Mouse (Mus musculus) ovary, postnatal 14 days (tissue): Measurements from ENCODE around the gene Plekhg2.
A peak's percentile ranks its signal among the peaks of the same experiment; 100 is the strongest.

Source experiments
- DNase-seq: peaks from one replicate; pipeline ENCODE4 v3.0.0; 2022; ENCODE audit warnings: low spot score

The Plekhg2 gene

GRCm38 (mm10) chr7:28382981-28383396 is 10.6 kb upstream of the Plekhg2 start:
- DNase-seq, result no peak

- no peak for DNase-seq
Observed at GRCm38 (mm10) chr7:28382347-28382951, 10.1 kb upstream of the Plekhg2 start.

- DNase-seq, result peak; percentile 72
Observed at GRCm38 (mm10) chr7:28381938-28382337, 9.5 kb upstream of the Plekhg2 start.

- peak; percentile 64 for DNase-seq
Observed at GRCm38 (mm10) chr7:28381017-28381790, 8.8 kb upstream of the Plekhg2 start.

GRCm38 (mm10) chr7:28380237-28381016 is 8.0 kb upstream of the Plekhg2 start, which contains the start of gene Zfp36:
Gene Zfp36 (minus strand): TSS chr7:28380253.
- DNase-seq, result no peak

GRCm38 (mm10) chr7:28378769-28379651 is 6.6 kb upstream of the Plekhg2 start:
- DNase-seq, result peak; percentile 93

GRCm38 (mm10) chr7:28378066-28378690 is 5.8 kb upstream of the Plekhg2 start:
- no peak for DNase-seq

- no peak for DNase-seq
Observed at GRCm38 (mm10) chr7:28377190-28378065, 5.0 kb upstream of the Plekhg2 start.

- DNase-seq, result peak; percentile 55
Observed at GRCm38 (mm10) chr7:28376011-28376771, 3.8 kb upstream of the Plekhg2 start.

- peak; percentile 77 for DNase-seq
Observed at GRCm38 (mm10) chr7:28375176-28375921, 3.0 kb upstream of the Plekhg2 start.

- no peak for DNase-seq
Observed at GRCm38 (mm10) chr7:28374647-28375046, 2.2 kb upstream of the Plekhg2 start.

- no peak for DNase-seq
Observed at GRCm38 (mm10) chr7:28373891-28374495, 1.6 kb upstream of the Plekhg2 start.

- peak; percentile 78 for DNase-seq
Observed at GRCm38 (mm10) chr7:28373131-28373581, 757 bp upstream of the Plekhg2 start.

- peak; percentile 51 for DNase-seq
Observed at GRCm38 (mm10) chr7:28371514-28371989, 847 bp downstream of the Plekhg2 start.

- DNase-seq, result no peak
Observed at GRCm38 (mm10) chr7:28370977-28371513, 1.4 kb downstream of the Plekhg2 start.

GRCm38 (mm10) chr7:28370051-28370450 is 2.3 kb downstream of the Plekhg2 start:
- no peak for DNase-seq

- no peak for DNase-seq
Observed at GRCm38 (mm10) chr7:28368276-28368920, 4.0 kb downstream of the Plekhg2 start.
